Mouse (Mus musculus) liver, postnatal 0 days (tissue): Measurements from ENCODE around the gene Tfdp2.

Experiments used
- CTCF ChIP-seq: sonication (generic); IDR thresholded peaks from 2 replicates; pipeline ENCODE4 v1.5.1; 2016; ENCODE audit warnings: antibody characterized with exemption, low read depth
- EP300 ChIP-seq: IDR thresholded peaks from 2 replicates; pipeline ENCODE4 v1.6.1; 2016; ENCODE audit warnings: antibody characterized with exemption, low read depth, mild to moderate bottlenecking

DNA sequence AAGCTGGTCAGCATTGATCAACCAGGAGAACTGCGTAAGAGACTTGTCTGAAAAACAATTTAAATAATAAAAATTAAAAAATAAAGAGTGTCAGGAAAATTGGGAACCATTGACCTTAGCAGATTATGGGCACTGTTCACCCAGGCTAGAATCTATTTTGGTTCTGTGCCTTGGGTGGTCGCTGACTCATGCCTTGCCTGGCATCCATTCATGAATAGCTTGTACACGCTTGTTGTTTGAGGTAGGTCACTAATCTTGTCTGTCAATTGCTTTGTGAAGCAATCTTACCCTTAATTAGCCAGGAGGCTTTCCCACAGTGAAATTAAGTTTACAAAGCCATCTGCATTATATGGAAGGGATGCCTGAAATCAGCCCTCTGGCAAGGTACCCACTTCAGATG lies 112.7 kb downstream of the Tfdp2 start:
- no peak for TF ChIP-seq CTCF
- no peak for TF ChIP-seq EP300
